Mouse (Mus musculus) left cerebral cortex, adult 2 months (tissue): ENCODE measurements at regions not wholly inside any gene's neighbourhood (a gene's known extent, or its start where the extent isn't known, plus 50 kb on each side); places are given as distances from the start of the nearest gene placed in this dataset.

Source experiments
- DNase-seq, 2 experiments: peaks; one replicate each; pipeline ENCODE4 v3.0.0; 2021 to 2022; ENCODE audit warnings: low spot score in 2 of 2, mixed read lengths in 1 of 2; ENCODE audit errors: extremely low spot score in 1 of 2
- H3K27ac ChIP-seq: fragments of 200-600 bp; 2 replicates; pipeline ENCODE4 v1.8.1; 2022
- H3K4me3 ChIP-seq: fragments of 200-600 bp; 2 replicates; pipeline ENCODE4 v1.8.1; 2022
- CTCF ChIP-seq: fragments of 200-600 bp; IDR thresholded peaks from 2 replicates; pipeline ENCODE4 v1.8.1; 2022; ENCODE audit warnings: antibody characterized with exemption, mild to moderate bottlenecking, moderate library complexity
- intact Hi-C: fragments of 180-260 bp; cut with DNase I; formaldehyde crosslinking; loops from one replicate; pipeline ENCODE4 v1.15.1; 2025

- TF ChIP-seq CTCF, result no peak
- Histone ChIP-seq H3K4me3 (no peak overlapping the region), H3K27ac (no peak overlapping the region)
- no peak for DNase-seq
- intact Hi-C loops, result no loop called here
Measured at GRCm38 (mm10) chr14:46149073-46149661, 230.0 kb upstream of the Gm15217 start.

GRCm38 (mm10) chr14:46158741-46159140, 220.5 kb upstream of the Gm15217 start:
- no peak for TF ChIP-seq CTCF
- intact Hi-C loops, result no loop called here
- no peak overlapping the region for H3K27ac ChIP-seq
- no peak for DNase-seq
- H3K4me3 ChIP-seq, result no peak overlapping the region

- no peak for TF ChIP-seq CTCF
- Histone ChIP-seq H3K27ac (no peak overlapping the region), H3K4me3 (no peak overlapping the region)
- DNase-seq, result no peak
- intact Hi-C loops, result no loop called here
Measured at GRCm38 (mm10) chr14:46172181-46172874, 206.9 kb upstream of the Gm15217 start.

GRCm38 (mm10) chr14:46172875-46173324, 206.3 kb upstream of the Gm15217 start:
- no peak for TF ChIP-seq CTCF
- intact Hi-C loops, result no loop called here
- DNase-seq, result no peak
- H3K27ac ChIP-seq, result no peak overlapping the region
- no peak overlapping the region for H3K4me3 ChIP-seq

- no peak for TF ChIP-seq CTCF
- intact Hi-C loops, result no loop called here
- Histone ChIP-seq H3K4me3 (no peak overlapping the region), H3K27ac (no peak overlapping the region)
- no peak for DNase-seq
Measured at GRCm38 (mm10) chr14:46174386-46174785, 204.8 kb upstream of the Gm15217 start.

GRCm38 (mm10) chr14:46175291-46176216, 203.7 kb upstream of the Gm15217 start:
- Histone ChIP-seq H3K27ac (no peak overlapping the region), H3K4me3 (no peak overlapping the region)
- DNase-seq, result no peak
- no peak for TF ChIP-seq CTCF
- intact Hi-C loops, result no loop called here

- H3K4me3 ChIP-seq, result no peak overlapping the region
- no peak for TF ChIP-seq CTCF
- DNase-seq, result no peak
- no peak overlapping the region for H3K27ac ChIP-seq
- intact Hi-C loops, result no loop called here
Measured at GRCm38 (mm10) chr14:46179024-46179423, 200.2 kb upstream of the Gm15217 start.

- H3K4me3 ChIP-seq, result no peak overlapping the region
- H3K27ac ChIP-seq, result no peak overlapping the region
- intact Hi-C loops, result no loop called here
- no peak for DNase-seq
- TF ChIP-seq CTCF, result no peak
Measured at GRCm38 (mm10) chr14:46191639-46192399, 187.4 kb upstream of the Gm15217 start.

- DNase-seq, result no peak
- Histone ChIP-seq H3K27ac (no peak overlapping the region), H3K4me3 (no peak overlapping the region)
- intact Hi-C loops, result no loop called here
- TF ChIP-seq CTCF, result no peak
Measured at GRCm38 (mm10) chr14:46193577-46193976, 185.6 kb upstream of the Gm15217 start.

GRCm38 (mm10) chr14:46195939-46196338, 183.3 kb upstream of the Gm15217 start:
- intact Hi-C loops, result no loop called here
- no peak for TF ChIP-seq CTCF
- no peak overlapping the region for H3K4me3 ChIP-seq
- DNase-seq, result no peak
- H3K27ac ChIP-seq, result no peak overlapping the region

- intact Hi-C loops, result no loop called here
- no peak for DNase-seq
- Histone ChIP-seq H3K4me3 (no peak overlapping the region), H3K27ac (no peak overlapping the region)
- TF ChIP-seq CTCF, result no peak
Measured at GRCm38 (mm10) chr14:46202818-46203217, 176.4 kb upstream of the Gm15217 start.
